24 mouse cellular contexts compared by ENCODE assay signal in genomic region chr4:31395538-31395937, GRCm38 (mm10).
"Had no signal": no experiment of that assay in that cellular context is flagged by ENCODE, and none has a peak within 500 bp of the region (broad histone marks: within the 10 kb centered on the region; RNA-seq: fewer than 3 reads in every experiment).

No protein-coding gene starts in this region.

- H3K4me1 ChIP-seq: heart, embryonic 10.5 days; hindbrain, embryonic 13.5 days; hindbrain, embryonic 15.5 days; kidney, embryonic 15.5 days; limb, embryonic 13.5 days; limb, embryonic 15.5 days; liver, embryonic 12.5 days had no signal

- H3K9me3 ChIP-seq: heart, embryonic 10.5 days; heart, embryonic 12.5 days; heart, embryonic 15.5 days; hindbrain, embryonic 13.5 days; hindbrain, embryonic 15.5 days; kidney, embryonic 15.5 days; limb, embryonic 13.5 days; limb, embryonic 15.5 days; liver, embryonic 12.5 days had no signal

- H3K27me3 ChIP-seq: heart, embryonic 12.5 days; heart, embryonic 15.5 days; hindbrain, embryonic 13.5 days; hindbrain, embryonic 15.5 days; kidney, embryonic 15.5 days; limb, embryonic 13.5 days; limb, embryonic 15.5 days; liver, embryonic 12.5 days had no signal

- H3K4me2 ChIP-seq: heart, embryonic 12.5 days; heart, embryonic 15.5 days; hindbrain, embryonic 13.5 days; hindbrain, embryonic 15.5 days; kidney, embryonic 15.5 days; limb, embryonic 13.5 days; limb, embryonic 15.5 days; liver, embryonic 12.5 days had no signal

- H3K4me3 ChIP-seq: heart, embryonic 10.5 days; heart, embryonic 12.5 days; heart, embryonic 15.5 days; hindbrain, embryonic 13.5 days; hindbrain, embryonic 15.5 days; kidney, embryonic 15.5 days; limb, embryonic 13.5 days; limb, embryonic 15.5 days; liver, embryonic 12.5 days had no signal

- H3K9ac ChIP-seq: heart, embryonic 12.5 days; heart, embryonic 15.5 days; hindbrain, embryonic 13.5 days; hindbrain, embryonic 15.5 days; kidney, embryonic 15.5 days; limb, embryonic 13.5 days; limb, embryonic 15.5 days; liver, embryonic 12.5 days; liver, embryonic 14.5 days had no signal

- DNase-seq: gastrocnemius, postnatal 14 days; gastrocnemius, postnatal 36 days; heart, postnatal 14 days; heart, postnatal 36 days; kidney, adult 11 months; kidney, adult 2 months; kidney, adult 9 months; kidney, postnatal 10 days; kidney, postnatal 25 days; layer of hippocampus, adult 9-11 months; layer of hippocampus, postnatal 36 days; left cerebral cortex, postnatal 4 days had no signal

- H3K27ac ChIP-seq: heart, embryonic 10.5 days; heart, embryonic 15.5 days; hindbrain, embryonic 13.5 days; hindbrain, embryonic 15.5 days; hindbrain, postnatal 0 days; kidney, embryonic 15.5 days; limb, embryonic 13.5 days; limb, embryonic 15.5 days; liver, embryonic 12.5 days; liver, embryonic 14.5 days had no signal

- H3K36me3 ChIP-seq: heart, embryonic 10.5 days; heart, embryonic 12.5 days; heart, embryonic 15.5 days; hindbrain, embryonic 13.5 days; hindbrain, embryonic 15.5 days; kidney, embryonic 15.5 days; limb, embryonic 13.5 days; limb, embryonic 15.5 days; liver, embryonic 12.5 days had no signal

- ATAC-seq: hindbrain, postnatal 0 days; intestine, embryonic 16.5 days; liver, embryonic 12.5 days had no signal
